Mouse (Mus musculus) myocyte (in vitro differentiated cells): ENCODE measurements around the gene Tmem86a. TPM values are rescaled to one million over a fixed set of nuclear protein-coding genes. Genes with fewer than 3 reads are reported as not detected.

Source experiments
- H3K27me3 ChIP-seq: one replicate; pipeline ENCODE4 v1.6.1; 2011; ENCODE audit not compliant: control insufficient read depth, insufficient read depth, insufficient read length
- H3K36me3 ChIP-seq: one replicate; pipeline ENCODE4 v1.6.1; 2011; ENCODE audit not compliant: control insufficient read depth, insufficient read depth
- H3K4me2 ChIP-seq: one replicate; pipeline ENCODE4 v1.6.1; 2011; ENCODE audit warnings: low read depth, control low read depth
- H3K4me3 ChIP-seq: one replicate; pipeline ENCODE4 v1.5.1; 2011; ENCODE audit warnings: mild to moderate bottlenecking, control low read depth, moderate library complexity
- H3K79me2 ChIP-seq: one replicate; pipeline ENCODE4 v1.6.1; 2011; ENCODE audit not compliant: control insufficient read depth, insufficient read depth
- H3ac ChIP-seq: one replicate; pipeline ENCODE4 v1.6.1; 2011; ENCODE audit not compliant: control insufficient read depth, insufficient read length
- CEBPB ChIP-seq: IDR thresholded peaks from 2 replicates; pipeline ENCODE4 v1.6.1; 2011; ENCODE audit warnings: mild to moderate bottlenecking, moderate library complexity; ENCODE audit not compliant: poor library complexity, insufficient read depth, severe bottlenecking
- E2F4 ChIP-seq: IDR thresholded peaks from one replicate; pipeline ENCODE4 v1.6.1; 2011; ENCODE audit warnings: mild to moderate bottlenecking, control low read depth, moderate library complexity; ENCODE audit not compliant: insufficient read depth
- MAX ChIP-seq: IDR thresholded peaks from one replicate; pipeline ENCODE4 v1.6.1; 2011; ENCODE audit warnings: low read depth, mild to moderate bottlenecking, control low read depth
- MYOD1 ChIP-seq, 3 experiments: IDR thresholded peaks; one replicate each; pipeline ENCODE4 v1.6.1; 2011; ENCODE audit warnings: control low read depth in 2 of 3, low read depth in 2 of 3, mild to moderate bottlenecking in 2 of 3, moderate library complexity in 1 of 3; ENCODE audit not compliant: insufficient read length in 2 of 3, control insufficient read depth in 1 of 3
- MYOG ChIP-seq, 3 experiments: IDR thresholded peaks; one replicate each; pipeline ENCODE4 v1.6.1; 2011; ENCODE audit warnings: control low read depth in 2 of 3, low read depth in 2 of 3, mild to moderate bottlenecking in 2 of 3; ENCODE audit not compliant: insufficient read length in 2 of 3, control insufficient read depth in 1 of 3, insufficient read depth in 1 of 3
- POLR2A ChIP-seq: IDR thresholded peaks from one replicate; pipeline ENCODE4 v1.6.1; 2011; ENCODE audit warnings: low read depth, mild to moderate bottlenecking, control low read depth, moderate library complexity; ENCODE audit not compliant: insufficient read length
- POLR2AphosphoS2 ChIP-seq: IDR thresholded peaks from one replicate; pipeline ENCODE4 v1.6.1; 2011; ENCODE audit warnings: low read depth, control low read depth; ENCODE audit not compliant: insufficient read length
- REST ChIP-seq: IDR thresholded peaks from one replicate; pipeline ENCODE4 v1.6.1; 2011; ENCODE audit warnings: mild to moderate bottlenecking, control low read depth, moderate library complexity; ENCODE audit not compliant: insufficient read depth, insufficient read length
- SRF ChIP-seq: IDR thresholded peaks from one replicate; pipeline ENCODE4 v1.6.1; 2011; ENCODE audit warnings: low read depth; ENCODE audit not compliant: control insufficient read depth, insufficient read length
- TCF12 ChIP-seq: IDR thresholded peaks from one replicate; pipeline ENCODE4 v1.6.1; 2011; ENCODE audit warnings: mild to moderate bottlenecking, control low read depth; ENCODE audit not compliant: poor library complexity, insufficient read depth, severe bottlenecking
- TCF3 ChIP-seq: IDR thresholded peaks from one replicate; pipeline ENCODE4 v1.6.1; 2011; ENCODE audit warnings: low read depth, control low read depth; ENCODE audit not compliant: insufficient read length
- USF1 ChIP-seq: IDR thresholded peaks from one replicate; pipeline ENCODE4 v1.6.1; 2011; ENCODE audit warnings: low read depth, mild to moderate bottlenecking, control low read depth, moderate library complexity
- polyA plus RNA-seq: library from polyadenylated mRNA; unstranded; fragments of >200 nt; fragmentation: generic; extraction: Trizol; gene quantifications from one replicate; pipeline ENCODE4 v1.2.1, GENCODE M21; 2012; ENCODE audit warnings: missing spikeins

The Tmem86a gene
- polyA plus RNA-seq, result 28.6 TPM

DNA sequence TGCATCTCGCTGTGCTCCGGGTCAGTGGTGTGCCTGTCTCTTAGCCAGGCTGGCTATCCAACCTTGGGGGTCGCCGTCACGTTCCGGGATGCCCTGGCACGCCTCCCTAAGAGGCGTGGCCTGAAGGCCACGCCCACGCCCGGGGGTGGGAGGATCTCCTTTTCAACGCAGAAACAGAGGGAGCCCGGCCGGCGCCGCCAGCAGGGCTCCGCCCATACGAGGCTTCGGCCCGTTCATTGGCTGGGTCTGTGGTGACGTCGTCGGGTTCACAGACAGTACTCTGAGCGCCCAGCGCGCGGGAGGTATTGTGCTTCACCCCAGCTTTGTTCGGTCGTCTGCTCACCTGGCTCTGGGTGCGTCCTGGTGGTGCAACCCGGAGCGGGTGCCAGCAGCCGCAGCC, at the start of gene Tmem86a:
Gene Tmem86a (plus strand): TSS at position 236 of the 400 bp plus-strand sequence.
- Histone ChIP-seq H3K27me3 (no peaks in the 10 kb centered on the region), H3K4me3 (peak within 1 kb of the TSS; percentile 36), H3K4me2 (peak within 1 kb of the TSS; percentile 82), H3ac (peak within 1 kb of the TSS; percentile 3), H3K79me2 (no peaks in the 10 kb centered on the region), H3K36me3 (no peaks in the 10 kb centered on the region)
- TF ChIP-seq MYOG (IDR thresholded peaks at IDR 0.05; ENCODE audit: control insufficient read depth in 1 of 3, insufficient read depth in 1 of 3, insufficient read length in 2 of 3, low read depth in 2 of 3), result no peak
- TF ChIP-seq POLR2A, result peak; percentile 76
- TF ChIP-seq POLR2AphosphoS2, result peak; percentile 77

DNA sequence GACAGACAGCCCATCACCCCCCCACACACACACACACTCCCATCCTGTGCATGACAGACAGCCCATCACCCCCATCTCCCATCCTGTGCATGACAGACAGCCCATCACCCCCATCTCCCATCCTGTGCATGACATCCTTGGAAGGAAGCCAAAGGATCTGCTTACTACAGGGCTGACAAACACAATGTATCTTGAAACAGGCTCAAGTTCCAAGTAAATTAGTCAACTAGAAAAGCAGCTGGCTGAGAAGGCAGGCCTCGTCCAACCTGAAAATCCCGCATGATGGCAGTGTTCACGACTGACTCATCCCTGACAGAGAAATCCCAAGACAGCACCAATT, 49.8 kb upstream of the Tmem86a start:
- Histone ChIP-seq H3K27me3 (no peaks in the 10 kb centered on the region), H3K4me2 (peak overlapping the region; percentile 47)
- TF ChIP-seq REST, result no peak
- peak in 1 of 3 experiments; percentile 41 for TF ChIP-seq MYOD1 (IDR thresholded peaks at IDR 0.05; ENCODE audit: control insufficient read depth in 1 of 3, insufficient read length in 2 of 3, low read depth in 2 of 3)
- no peak for TF ChIP-seq CEBPB
- peak in 1 of 3 experiments; percentile 12 for TF ChIP-seq MYOG (IDR thresholded peaks at IDR 0.05; ENCODE audit: control insufficient read depth in 1 of 3, insufficient read depth in 1 of 3, insufficient read length in 2 of 3, low read depth in 2 of 3)
- TF ChIP-seq MAX, result no peak
- no peak for TF ChIP-seq POLR2AphosphoS2
- TF ChIP-seq USF1, result no peak
- peak; percentile 5 for TF ChIP-seq TCF12
- TF ChIP-seq POLR2A, result peak; percentile 10
- no peak for TF ChIP-seq E2F4
- no peak for TF ChIP-seq TCF3
- TF ChIP-seq SRF, result no peak

DNA sequence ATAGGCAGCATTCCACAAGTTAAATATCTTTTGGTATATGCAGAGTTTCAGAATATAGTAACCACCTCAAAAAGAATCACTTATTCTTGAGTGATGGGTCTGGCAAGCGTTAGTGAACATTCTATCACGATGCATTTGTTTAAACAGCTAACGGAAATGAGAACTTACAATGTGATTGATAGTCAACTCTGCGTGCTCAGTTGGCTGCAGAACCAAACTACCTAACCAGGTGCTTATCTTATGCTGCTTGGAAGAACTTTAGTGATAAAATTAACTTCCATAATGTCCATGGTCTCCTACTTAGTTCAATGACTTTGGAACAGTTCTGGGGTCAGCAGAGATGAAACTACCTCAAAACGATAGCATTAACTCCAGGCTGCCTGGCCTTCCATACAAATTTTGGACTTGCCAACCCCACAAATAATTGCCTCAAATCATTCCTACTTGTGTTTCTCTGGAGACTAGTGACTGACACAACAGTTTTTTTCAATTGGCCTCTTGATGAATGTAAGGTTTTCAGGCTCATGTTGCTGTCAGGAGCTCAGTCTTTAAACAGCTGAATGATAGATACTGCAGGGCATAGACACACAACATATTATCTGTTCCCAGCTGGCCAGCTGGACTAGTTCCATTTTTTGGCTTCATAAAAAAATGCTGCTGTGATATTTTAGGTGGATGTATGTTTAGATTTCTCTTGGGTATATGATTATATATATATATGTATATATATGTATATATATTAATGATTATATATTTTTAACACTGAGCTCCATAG, 49.1 kb upstream of the Tmem86a start:
- no peak overlapping the region for H3K4me3 ChIP-seq
- peaks cover 26% of the 10 kb centered on the region for H3K36me3 ChIP-seq
- peaks cover 90% of the 10 kb centered on the region for H3K79me2 ChIP-seq
- no peak overlapping the region for H3ac ChIP-seq
- peak overlapping the region; percentile 47 for H3K4me2 ChIP-seq
- H3K27me3 ChIP-seq, result no peaks in the 10 kb centered on the region
- TF ChIP-seq USF1 (no peak), CEBPB (no peak), SRF (no peak), TCF12 (no peak), E2F4 (no peak), MYOD1 (IDR thresholded peaks at IDR 0.05; ENCODE audit: control insufficient read depth in 1 of 3, insufficient read length in 2 of 3, low read depth in 2 of 3) (no peak), MYOG (IDR thresholded peaks at IDR 0.05; ENCODE audit: control insufficient read depth in 1 of 3, insufficient read depth in 1 of 3, insufficient read length in 2 of 3, low read depth in 2 of 3) (no peak), POLR2AphosphoS2 (no peak), POLR2A (no peak), MAX (no peak), TCF3 (no peak), REST (no peak)

More for the DNA sequence above, 49.8 kb upstream of the Tmem86a start:
- peaks cover 33% of the 10 kb centered on the region for H3K36me3 ChIP-seq
- H3ac ChIP-seq, result no peak overlapping the region
- no peak overlapping the region for H3K4me3 ChIP-seq
- peaks cover 90% of the 10 kb centered on the region for H3K79me2 ChIP-seq

DNA sequence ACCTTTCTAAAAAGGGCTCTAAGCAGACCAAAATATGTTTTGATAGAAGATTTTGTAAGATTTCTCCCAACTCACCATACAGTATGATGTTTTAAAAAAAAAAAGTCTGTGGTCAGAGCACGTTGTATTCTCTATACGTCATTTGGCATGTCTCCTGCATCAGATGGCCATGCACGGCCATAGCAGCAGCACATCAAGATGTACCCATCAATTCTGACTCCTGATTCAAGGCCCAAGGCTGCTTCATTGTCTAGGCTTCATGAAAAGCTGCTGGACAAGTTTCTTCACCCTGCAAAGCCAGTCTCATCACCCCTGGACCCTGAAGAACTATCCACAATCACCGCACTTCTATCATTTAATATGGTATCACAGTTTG, 48.5 kb upstream of the Tmem86a start:
- TF ChIP-seq MYOG (IDR thresholded peaks at IDR 0.05; ENCODE audit: control insufficient read depth in 1 of 3, insufficient read depth in 1 of 3, insufficient read length in 2 of 3, low read depth in 2 of 3) (no peak), TCF3 (no peak), POLR2A (no peak), MYOD1 (IDR thresholded peaks at IDR 0.05; ENCODE audit: control insufficient read depth in 1 of 3, insufficient read length in 2 of 3, low read depth in 2 of 3) (no peak), SRF (no peak), REST (no peak), POLR2AphosphoS2 (no peak), MAX (no peak), E2F4 (no peak)
- H3K4me3 ChIP-seq, result no peak overlapping the region
- no peak overlapping the region for H3ac ChIP-seq
- no peaks in the 10 kb centered on the region for H3K27me3 ChIP-seq
- H3K4me2 ChIP-seq, result peak overlapping the region; percentile 13
- peaks cover 23% of the 10 kb centered on the region for H3K36me3 ChIP-seq
- peaks cover 91% of the 10 kb centered on the region for H3K79me2 ChIP-seq
